Mouse (Mus musculus): ENCODE results near the gene Nrxn2.

Gene Nrxn2

DNA sequence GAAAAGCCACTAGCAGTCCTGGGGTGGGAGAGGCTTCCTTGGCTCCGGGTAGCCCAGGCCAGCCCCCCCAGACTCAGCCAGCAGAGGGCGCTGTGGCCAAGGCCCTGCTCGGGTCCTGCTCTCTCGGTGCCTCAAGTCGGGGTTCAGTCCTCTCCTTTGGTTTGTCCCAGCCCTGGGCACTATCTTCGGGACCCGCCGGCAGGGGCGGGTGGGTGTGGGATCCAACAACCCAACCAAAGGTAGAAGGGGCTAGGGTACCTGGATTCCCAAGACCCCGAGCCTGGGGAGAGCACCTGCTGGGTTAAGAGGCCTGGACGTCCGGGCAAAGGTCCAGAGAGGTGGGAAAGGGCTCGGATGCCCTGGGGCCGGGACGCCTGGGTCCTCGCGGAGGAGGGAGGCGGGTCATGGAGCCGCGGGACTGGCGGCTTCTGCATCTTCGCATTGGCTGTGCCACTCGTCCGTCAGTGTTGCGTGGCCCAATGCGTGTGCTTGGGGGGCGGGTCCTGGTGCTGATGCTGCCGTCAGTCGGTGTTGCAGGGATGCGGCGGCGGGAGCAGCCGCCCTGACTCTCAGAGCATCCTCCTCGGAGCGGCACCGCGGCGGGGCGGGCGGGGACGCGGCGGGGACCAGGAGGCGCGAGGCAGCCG lies at the start of gene Nrxn2:
TSS of gene Nrxn2 (plus strand) at position 499 of the 647 bp plus-strand sequence.
- peak; percentile 95 for DNase-seq (ENCODE audit: low read depth, low spot score)

DNA sequence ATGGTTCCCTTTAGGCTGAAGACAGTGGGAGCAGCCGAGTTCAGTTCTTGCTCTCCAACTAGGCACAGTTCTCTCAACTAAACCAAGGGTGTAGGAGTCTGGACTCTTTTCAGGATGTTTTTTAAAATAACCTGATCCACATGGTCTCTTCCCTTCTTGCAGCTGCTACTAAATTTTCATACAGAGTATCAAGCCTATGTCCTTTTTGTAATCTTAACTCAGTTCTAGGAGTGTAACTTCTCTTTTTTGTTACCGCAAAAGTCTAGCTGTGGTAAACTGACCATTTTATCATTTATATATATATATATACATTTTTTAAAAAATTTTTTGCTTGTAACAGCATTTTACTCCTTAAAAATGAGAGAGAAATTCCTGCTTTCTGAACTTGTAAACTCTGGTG lies 48.4 kb upstream of the Nrxn2 start:
- DNase-seq (ENCODE audit: low read depth, low spot score): no peak

DNA sequence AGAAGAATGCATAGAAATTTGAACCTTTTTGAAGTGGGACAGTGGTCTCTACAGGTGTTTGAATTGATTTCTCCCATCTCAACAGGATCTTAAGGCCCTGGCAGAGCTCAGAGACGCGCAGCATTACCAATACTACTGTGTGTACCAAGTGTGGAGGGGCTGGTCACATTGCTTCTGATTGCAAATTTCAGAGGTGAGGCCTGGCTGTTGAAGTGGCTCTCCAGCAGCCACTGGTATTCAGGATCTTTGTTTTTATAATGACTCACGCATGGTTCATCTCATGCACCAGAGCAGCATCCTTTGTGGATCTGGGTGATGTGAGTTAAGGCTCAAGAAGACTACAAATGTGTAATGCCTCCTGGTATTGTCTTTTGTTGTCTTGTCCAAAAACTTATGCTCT lies 46.1 kb upstream of the Nrxn2 start:
- no peak for DNase-seq (ENCODE audit: low read depth, low spot score)

DNA sequence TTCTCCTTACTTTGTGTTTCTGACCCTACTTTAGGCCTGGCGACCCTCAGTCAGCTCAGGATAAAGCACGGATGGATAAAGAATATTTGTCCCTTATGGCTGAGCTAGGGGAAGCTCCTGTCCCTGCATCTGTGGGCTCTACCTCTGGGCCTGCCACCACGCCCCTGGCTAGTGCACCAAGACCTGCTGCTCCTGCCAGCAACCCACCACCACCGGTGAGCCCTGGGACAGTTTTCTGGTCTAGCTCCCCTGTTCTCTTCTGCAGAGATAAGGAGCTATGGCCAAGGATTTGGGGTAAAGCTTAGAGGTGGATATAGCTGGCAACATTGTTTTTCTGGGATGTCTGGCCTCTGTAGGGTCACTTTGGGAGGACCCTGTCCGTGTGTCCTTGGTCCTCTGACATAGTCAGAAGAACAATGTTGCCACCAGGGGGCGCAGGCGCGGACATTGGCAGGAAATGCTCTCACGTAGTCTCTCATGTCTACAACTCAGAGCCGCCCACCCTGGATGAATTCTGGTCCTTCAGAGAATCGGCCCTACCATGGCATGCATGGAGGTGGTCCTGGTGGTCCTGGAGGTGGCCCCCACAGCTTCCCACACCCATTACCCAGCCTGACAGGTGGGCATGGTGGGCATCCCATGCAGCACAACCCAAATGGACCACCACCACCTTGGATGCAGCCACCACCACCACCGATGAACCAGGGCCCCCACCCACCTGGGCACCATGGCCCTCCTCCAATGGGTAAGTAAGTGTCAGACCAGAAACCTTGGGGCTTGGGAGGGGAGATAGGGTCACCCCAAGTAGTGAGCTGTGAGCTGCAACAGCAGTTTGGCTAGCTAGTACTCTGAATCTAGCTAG lies 44.8 kb upstream of the Nrxn2 start:
- peak; percentile 80 for DNase-seq (ENCODE audit: low read depth, low spot score)

DNA sequence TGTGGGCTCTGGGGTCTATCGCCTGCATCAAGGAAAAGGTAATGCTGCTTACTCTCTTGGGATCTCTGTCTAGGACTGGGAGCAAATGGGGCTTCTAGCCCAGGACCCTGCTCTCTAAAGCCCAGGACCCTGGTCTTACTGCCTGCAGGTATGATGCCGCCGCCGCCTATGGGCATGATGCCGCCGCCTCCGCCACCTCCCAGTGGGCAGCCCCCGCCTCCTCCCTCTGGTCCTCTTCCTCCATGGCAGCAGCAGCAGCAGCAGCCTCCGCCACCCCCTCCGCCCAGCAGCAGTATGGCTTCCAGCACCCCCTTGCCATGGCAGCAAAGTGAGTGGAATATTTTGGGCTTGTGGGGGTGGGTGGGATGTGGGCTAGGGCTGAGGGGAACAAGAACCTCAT lies 44.0 kb upstream of the Nrxn2 start:
- DNase-seq (ENCODE audit: low read depth, low spot score): no peak

DNA sequence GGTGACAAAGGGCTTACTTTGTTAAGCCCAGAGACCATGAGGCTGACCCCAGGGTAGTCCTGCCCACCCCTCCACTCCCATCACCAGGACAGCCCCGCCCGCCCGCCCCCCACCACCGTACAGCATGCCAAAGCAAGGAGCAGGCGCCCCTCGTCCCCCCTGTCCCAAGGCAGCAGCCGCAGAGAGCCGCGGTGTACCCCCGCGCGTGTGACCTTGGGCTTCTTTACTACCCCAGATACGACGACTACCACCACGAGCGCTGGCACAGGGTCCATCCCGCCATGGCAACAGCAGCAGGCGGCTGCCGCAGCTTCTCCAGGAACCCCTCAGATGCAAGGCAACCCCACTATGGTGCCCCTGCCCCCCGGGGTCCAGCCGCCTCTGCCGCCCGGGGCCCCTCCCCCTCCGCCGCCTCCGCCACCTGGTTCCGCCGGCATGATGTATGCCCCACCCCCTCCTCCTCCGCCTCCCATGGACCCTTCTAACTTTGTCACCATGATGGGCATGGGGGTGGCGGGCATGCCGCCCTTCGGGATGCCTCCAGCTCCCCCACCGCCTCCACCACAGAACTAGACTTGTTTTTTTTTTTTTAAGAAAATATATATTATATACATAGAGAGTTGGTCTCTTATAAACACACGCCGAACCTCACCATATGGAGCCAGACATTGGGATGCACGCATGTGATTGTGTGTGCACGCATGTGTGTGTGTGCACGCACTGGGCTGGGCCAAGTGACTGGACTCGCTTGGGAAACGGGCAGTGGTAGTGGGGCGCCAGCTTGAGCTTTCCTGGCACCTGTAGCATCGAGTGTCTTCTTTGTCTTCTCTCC lies 42.9 kb upstream of the Nrxn2 start:
- DNase-seq (ENCODE audit: low read depth, low spot score): no peak

DNA sequence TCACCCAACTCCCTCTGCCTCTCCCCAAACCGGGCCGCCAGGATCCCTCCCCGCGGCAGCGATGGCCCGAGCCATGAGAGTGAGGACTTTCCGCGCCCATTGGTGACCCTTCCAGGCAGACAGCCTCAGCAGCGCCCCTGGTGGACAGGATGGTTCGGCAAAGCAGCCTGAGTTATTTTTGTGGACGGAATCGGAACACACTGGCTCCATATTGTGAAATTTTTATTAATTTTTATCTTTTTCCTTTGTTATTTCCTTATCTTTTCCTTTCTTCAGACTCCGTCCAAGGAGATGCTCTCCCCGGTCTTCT lies 42.3 kb upstream of the Nrxn2 start:
- no peak for DNase-seq (ENCODE audit: low read depth, low spot score)

DNA sequence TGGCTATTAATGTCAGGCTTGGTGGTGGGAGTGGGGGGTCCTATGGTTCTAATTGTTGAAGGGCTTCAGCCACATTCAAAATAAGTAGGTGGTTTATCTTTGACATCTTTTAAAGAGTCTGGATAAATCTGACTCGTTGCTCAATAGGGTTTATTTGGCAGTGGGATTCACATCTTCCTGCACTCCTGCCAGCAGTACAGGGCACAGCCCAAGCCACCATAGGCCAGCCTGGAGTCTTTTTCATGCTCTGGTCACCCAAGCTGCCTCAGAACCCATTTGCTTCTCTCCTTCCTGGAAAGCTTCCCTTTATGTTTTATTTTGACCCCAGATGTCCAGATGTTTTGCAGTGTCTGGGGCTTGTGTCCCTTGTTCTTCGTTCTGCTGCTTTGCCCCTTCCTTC lies 41.9 kb upstream of the Nrxn2 start:
- DNase-seq (ENCODE audit: low read depth, low spot score): no peak

DNA sequence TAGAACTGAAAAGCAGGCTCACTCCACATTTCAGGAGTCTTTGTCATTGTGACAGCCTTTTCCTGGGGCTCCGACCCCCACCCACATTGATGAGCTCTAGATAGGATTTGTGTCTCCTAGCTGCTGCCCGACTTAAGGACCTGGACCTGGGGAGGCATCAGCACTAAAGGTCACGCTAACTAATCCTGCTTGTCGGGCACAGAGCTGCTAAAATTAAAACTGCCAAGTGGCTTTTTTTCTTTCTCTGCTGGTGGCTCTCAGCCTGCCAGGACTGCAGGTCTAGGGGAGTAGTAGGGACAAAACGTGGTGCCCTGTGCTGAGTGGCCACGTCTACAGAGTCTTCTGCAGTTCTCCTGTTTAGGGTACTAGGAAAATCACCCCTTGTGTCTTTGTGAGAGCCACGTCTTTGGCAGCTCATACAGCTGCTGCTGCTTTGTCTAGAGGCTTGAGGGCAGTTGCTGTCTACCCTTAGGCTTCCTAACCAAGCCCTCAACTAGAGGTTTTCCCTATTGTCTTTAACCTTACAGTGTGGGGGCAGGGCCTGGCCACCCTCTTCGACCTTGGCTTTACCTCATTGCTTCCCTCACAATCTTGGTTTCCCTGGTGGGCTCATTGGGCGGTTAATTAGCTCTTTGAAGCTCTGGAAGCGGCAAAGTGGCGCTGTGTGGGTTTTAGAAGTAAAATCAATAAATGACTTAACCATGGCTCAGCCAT lies 41.0 kb upstream of the Nrxn2 start:
- DNase-seq (ENCODE audit: low read depth, low spot score): no peak

DNA sequence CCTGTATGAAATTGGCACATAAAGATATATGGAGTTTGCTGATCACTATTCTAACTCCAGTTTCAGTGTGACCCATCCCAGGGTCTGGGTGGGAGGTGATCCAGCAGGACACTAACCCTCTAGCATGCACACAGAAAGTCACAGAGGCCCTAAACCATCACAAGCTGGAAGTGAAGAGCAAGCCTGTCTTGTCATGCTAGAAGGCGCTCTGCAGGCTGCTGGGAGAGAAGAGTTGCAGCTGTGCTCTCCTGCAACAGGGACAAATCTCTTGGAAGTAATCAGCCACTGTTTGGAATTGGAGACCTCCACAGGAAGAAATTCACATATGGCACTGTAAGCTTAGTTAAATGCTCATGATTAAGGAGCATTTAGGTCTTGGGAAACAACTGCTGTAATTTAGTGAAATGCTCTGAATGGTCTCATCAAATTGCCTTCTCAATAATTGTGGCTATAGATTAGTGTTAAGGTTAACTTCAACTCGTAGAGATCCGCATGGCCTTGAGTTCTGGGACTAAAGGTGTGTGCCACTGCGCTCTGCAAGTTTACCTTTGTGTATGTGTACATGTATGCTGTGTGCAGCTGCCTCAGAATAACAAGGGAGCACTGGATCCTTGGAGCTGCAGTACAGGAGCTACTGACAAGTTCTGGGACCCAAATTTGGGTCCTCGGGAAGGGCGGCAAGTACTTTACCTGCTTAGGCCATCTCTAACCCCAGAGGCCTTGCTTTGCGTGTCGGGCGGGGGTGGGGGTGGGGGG lies 37.9 kb upstream of the Nrxn2 start:
- no peak for DNase-seq (ENCODE audit: low read depth, low spot score)

DNA sequence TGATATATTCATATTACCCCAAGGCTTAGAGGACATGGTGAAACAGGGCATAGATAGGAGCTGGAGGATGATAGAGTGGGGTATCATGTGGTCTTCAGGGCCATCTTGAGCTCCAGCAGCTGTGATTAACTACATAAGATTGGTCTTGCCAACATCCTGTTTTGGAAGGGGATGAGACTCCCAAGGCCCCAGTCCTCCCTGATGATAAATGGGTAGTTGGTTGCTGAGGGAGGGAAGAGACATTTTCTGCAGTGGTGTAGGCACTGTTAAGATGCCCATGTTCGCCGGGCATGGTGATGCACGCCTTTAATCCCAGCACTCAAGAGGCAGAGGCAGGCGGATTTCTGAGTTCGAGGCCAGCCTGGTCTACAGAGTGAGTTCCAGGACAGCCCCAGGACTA lies 37.3 kb upstream of the Nrxn2 start:
- no peak for DNase-seq (ENCODE audit: low read depth, low spot score)

DNA sequence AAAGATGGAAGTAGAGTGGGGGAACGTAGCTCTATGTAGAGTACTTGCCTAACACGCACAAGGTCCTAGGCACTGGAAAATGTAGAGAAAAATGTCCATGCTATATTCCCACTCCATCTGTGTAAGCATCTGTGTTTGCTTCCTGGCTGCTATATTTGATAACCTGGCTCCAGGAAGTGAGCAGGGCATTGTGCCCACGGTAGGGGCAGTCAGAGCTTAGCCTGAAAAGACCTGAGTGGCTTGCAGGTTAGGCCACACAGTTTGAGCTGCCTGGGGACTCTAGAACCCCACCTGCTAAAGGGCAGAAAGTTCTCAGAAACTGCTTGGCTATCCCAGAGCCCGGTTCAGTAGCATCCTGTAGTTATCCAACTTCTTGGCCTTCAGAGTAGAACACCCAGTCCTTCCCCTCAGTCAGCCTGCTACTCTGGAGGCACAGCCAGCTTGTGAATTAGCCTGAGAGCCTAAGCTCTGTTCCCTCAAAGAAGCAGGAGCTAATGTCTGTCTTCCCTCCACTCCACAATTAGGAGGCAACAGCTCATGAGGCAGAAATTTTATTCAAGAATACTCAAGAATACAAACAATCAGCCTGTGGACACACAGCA lies 36.1 kb upstream of the Nrxn2 start:
- DNase-seq (ENCODE audit: low read depth, low spot score): no peak

DNA sequence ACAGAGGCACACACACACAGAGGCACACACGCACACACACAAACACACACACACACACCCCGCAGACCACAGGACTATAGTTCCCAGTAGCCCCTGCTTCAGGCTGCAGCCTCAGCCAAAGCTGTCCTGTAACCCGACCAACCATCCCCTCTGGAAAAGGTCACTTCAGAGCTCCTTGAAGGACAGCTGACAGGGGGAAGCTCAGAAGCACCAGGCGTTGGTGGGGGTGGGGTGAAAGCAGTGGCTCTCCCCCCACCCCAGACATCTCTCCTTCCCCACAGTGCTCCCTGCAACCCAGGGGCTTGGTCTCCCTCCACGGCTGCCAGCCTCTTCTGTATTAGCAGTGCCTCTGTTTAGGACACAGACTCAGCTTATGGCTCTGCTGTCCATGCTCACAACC lies 35.1 kb upstream of the Nrxn2 start:
- no peak for DNase-seq (ENCODE audit: low read depth, low spot score)

DNA sequence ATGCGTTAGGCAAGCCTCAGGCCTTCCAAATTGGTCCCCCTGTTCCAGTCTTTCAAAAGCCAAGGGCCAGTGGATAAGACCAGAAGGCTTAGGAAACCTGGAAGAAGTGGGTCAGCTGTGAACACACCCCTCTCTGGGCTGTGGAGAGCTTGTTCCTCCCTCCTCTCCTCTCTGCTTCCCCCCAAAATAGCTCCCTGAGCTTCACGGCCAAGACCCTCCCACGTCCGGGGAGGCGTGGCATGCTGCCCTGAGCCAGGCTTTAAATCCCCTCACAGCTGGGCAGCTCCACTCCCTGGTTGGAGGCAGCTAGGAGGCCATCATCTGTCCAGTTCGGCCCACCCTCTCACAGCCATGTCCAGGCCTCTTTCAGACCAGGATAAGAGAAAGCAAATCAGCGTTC lies 34.4 kb upstream of the Nrxn2 start, which contains the start of gene Pygm:
TSS of gene Pygm (plus strand) at position 272 of the 400 bp plus-strand sequence.
- no peak for DNase-seq (ENCODE audit: low read depth, low spot score)

DNA sequence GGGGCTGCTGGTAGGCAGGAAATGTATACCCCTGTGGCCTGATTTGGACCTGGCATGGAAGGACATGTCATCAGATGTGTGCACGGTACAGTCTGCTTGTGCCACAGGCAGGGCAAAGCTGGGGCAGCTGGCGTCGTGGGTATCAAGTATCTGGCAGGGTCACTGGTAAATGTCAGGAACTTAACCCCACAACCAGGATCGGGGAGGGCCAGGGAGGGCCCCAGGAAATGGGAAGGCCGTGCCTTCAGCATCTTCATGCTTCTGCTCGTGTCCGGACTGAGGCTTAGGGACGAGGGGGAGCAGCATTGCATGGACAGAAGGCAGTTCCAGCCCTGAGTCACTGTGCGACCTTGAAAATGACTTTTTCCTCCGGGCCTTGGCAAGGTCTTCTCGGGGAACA lies 33.6 kb upstream of the Nrxn2 start:
- DNase-seq (ENCODE audit: low read depth, low spot score): no peak

DNA sequence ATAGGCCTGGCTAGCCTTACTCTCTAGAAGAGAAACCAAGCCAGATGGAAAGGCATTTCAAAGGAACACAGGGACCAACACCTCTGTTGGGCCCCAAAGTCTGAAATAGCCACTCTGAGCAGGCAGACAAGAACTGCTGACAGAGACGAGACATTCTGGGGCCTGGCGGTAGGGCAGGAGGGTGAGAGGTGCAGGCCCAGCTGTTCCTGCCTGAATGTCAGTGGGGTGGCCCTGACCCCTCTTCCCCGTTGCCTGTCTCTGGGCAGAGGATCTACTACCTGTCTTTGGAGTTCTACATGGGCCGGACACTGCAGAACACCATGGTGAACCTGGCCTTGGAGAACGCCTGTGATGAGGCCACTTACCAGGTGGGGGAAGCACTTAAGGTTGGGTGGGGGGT lies 33.1 kb upstream of the Nrxn2 start:
- no peak for DNase-seq (ENCODE audit: low read depth, low spot score)

DNA sequence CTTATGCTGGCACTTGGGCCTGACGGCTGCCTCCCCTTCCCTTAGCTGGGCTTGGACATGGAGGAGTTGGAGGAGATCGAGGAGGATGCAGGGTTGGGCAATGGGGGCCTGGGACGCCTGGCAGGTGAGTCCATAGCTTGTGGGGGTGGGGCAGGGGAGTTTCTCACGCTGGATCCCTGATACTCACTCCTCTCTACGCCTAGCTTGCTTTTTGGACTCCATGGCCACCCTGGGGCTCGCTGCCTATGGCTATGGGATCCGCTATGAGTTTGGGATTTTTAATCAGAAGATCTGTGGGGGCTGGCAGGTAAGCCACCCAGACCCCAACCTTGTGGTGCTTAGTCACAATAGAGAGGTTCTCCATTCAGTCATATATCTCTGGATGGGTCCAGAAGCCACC lies 32.7 kb upstream of the Nrxn2 start:
- DNase-seq (ENCODE audit: low read depth, low spot score): no peak

DNA sequence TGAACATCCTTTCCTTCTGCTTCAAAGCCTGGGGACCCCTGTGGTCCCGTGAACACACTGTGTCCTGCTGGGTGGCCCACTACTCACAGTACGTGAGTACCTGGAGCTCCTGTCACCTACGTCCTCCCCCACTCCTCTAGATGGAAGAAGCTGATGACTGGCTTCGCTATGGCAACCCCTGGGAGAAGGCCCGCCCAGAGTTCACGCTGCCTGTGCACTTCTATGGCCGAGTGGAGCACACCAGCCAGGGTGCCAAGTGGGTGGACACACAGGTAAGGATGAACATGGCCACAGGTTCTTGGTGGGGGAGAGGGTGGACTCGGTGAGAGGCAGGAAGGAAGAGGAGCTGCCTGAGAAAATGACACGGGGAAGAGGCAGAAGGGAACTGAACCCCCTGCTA lies 32.3 kb upstream of the Nrxn2 start:
- DNase-seq (ENCODE audit: low read depth, low spot score): no peak

DNA sequence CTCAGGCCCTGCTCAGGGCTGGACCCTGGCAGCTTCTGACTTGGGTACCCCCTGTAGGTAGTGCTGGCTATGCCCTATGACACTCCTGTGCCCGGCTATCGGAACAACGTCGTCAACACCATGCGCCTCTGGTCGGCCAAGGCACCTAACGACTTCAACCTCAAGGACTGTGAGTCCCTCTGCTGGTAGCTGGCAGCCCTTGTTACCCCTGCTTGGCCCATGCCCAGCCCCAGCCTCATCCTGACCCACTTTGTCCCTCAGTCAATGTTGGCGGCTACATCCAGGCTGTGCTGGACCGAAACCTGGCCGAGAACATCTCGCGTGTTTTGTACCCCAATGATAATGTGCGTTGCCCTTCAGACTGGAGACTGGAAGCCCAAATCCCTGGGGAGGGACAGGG lies 30.5 kb upstream of the Nrxn2 start:
- no peak for DNase-seq (ENCODE audit: low read depth, low spot score)

DNA sequence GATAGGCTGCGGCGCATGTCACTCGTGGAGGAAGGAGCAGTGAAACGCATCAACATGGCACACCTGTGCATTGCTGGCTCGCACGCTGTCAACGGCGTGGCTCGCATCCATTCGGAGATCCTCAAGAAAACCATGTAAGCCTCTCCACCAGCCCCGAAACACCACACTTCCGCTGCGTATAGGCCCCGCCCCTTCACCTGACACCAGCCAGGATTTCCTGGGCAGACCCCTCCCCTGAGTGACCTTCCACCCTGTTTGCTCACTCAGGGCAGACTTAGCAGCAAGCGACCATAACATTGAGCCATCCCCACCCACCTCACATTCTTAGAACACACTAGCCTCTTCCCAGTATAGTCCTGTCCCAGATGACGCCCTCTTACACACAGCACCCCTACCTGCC lies 28.7 kb upstream of the Nrxn2 start:
- DNase-seq (ENCODE audit: low read depth, low spot score): peak; percentile 74

DNA sequence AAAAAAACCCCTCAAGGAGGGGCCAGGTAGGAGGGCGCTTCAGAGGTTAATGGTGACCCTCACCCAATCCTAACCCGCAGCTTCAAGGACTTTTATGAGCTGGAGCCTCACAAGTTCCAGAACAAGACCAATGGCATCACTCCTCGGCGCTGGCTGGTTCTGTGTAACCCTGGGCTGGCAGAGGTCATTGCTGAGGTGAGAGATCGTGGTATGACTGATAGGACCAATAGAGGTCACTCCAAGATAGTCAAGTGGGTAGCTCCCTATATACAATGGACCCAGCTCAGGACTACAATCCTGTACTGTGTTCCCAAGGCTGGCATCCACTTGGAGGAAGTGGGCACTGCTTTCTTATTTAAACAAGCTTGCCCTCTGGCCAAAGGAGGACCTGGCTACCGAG lies 28.3 kb upstream of the Nrxn2 start:
- DNase-seq (ENCODE audit: low read depth, low spot score): no peak
